Mouse (Mus musculus) 3T3-L1 (cell line): ENCODE measurements around the gene Ppp2r5e.
"Not testable (repeated sequence)": the region's sequence is repeated elsewhere in the genome, so short reads cannot be mapped to it uniquely, and the experiment has no call there.

Experiments
- DNase-seq: peaks from one replicate; pipeline ENCODE4 v3.0.0-alpha.2; 2015; ENCODE audit warnings: low read depth, low spot score

Gene Ppp2r5e

GRCm38 (mm10) chr12:75537019-75537672 is 58.9 kb downstream of the Ppp2r5e start:
- no peak for DNase-seq

- no peak for DNase-seq
Measured at GRCm38 (mm10) chr12:75536566-75536965, 59.5 kb downstream of the Ppp2r5e start.

- no peak for DNase-seq
Measured at GRCm38 (mm10) chr12:75533145-75533544, 62.9 kb downstream of the Ppp2r5e start.

- DNase-seq: peak; percentile 37
Measured at GRCm38 (mm10) chr12:75531895-75532294, 64.2 kb downstream of the Ppp2r5e start.

GRCm38 (mm10) chr12:75528857-75529808 is 66.9 kb downstream of the Ppp2r5e start:
- DNase-seq: peak; percentile 86

GRCm38 (mm10) chr12:75528300-75528699 is 67.7 kb downstream of the Ppp2r5e start:
- peak; percentile 14 for DNase-seq

GRCm38 (mm10) chr12:75524199-75524598 is 71.8 kb downstream of the Ppp2r5e start:
- DNase-seq: no peak

GRCm38 (mm10) chr12:75522931-75523330 is 73.1 kb downstream of the Ppp2r5e start:
- DNase-seq: no peak

GRCm38 (mm10) chr12:75522360-75522759 is 73.7 kb downstream of the Ppp2r5e start:
- DNase-seq: no peak

GRCm38 (mm10) chr12:75520395-75520794 is 75.7 kb downstream of the Ppp2r5e start:
- no peak for DNase-seq

GRCm38 (mm10) chr12:75519181-75519940 is 76.7 kb downstream of the Ppp2r5e start:
- DNase-seq: no peak

GRCm38 (mm10) chr12:75515301-75515906 is 80.6 kb downstream of the Ppp2r5e start:
- DNase-seq: no peak

- DNase-seq: no peak
Measured at GRCm38 (mm10) chr12:75511520-75511919, 84.5 kb downstream of the Ppp2r5e start.

- no peak for DNase-seq
Measured at GRCm38 (mm10) chr12:75504991-75505650, 90.9 kb downstream of the Ppp2r5e start.

GRCm38 (mm10) chr12:75502664-75503063 is 93.4 kb downstream of the Ppp2r5e start:
- DNase-seq: no peak

- DNase-seq: peak; percentile 4
Measured at GRCm38 (mm10) chr12:75497698-75498097, 98.3 kb downstream of the Ppp2r5e start.

- no peak for DNase-seq
Measured at GRCm38 (mm10) chr12:75495636-75496035, 100.4 kb downstream of the Ppp2r5e start.

GRCm38 (mm10) chr12:75494643-75495042 is 101.4 kb downstream of the Ppp2r5e start:
- no peak for DNase-seq

- DNase-seq: no peak
Measured at GRCm38 (mm10) chr12:75492549-75493327, 103.3 kb downstream of the Ppp2r5e start.

- DNase-seq: not testable (repeated sequence)
Measured at GRCm38 (mm10) chr12:75492148-75492547, 103.9 kb downstream of the Ppp2r5e start.
